Comparison of ENCODE assay signal across 15 mouse cellular contexts in the genomic region with DNA sequence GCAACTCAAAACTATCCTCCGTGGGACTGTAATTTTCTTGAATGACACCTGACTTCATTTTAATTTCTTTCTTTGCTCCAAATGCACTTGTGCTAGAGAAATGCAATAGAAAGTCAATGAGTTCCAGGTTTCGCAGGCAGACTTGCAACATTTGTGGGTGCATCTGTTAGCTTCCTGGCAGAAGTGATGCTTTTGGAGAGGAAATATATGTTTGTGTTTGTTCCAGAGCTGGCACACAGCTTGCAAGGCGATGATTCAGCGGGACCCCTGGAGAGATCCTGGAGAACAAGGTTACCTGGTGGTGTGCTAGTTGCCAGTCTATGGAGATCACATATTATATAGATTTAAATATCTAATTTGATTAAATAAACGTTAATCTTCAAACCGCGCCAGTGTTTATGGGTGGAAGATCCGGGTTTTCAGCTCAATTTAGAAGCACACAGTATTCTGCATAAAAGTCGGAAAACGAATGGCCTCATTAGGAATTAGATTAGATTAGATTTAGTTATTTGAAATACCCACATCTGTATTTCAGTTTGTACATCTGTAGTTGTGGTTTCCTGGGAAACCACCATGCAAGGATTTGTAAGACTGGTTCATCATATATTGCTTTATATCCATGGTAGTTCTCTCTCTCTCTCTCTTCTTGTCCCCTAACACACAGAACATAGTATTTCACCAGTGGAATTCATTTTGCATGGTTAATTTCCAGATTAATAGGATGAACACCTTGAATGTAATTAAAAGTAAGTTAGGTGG. TPM values are rescaled to one million over a fixed set of nuclear protein-coding genes. Genes with fewer than 3 reads are reported as not detected.
DNase-seq lines count a peak whose midpoint lies in the region; ATAC-seq and TF ChIP-seq lines count a peak whose summit lies in the region.
"Had no signal": no experiment of that assay in that cellular context is flagged by ENCODE, and none has a peak within 500 bp of the region (broad histone marks: within the 10 kb centered on the region; RNA-seq: fewer than 3 reads in every experiment).

No protein-coding gene starts in this region.

- 0 out of 2 replicates have a peak overlapping the region, but pooled peaks have one; percentile 16 for H3K4me2 ChIP-seq in hindbrain, postnatal 0 days (ENCODE audit: low read depth, low read length)
- no peak overlapping the region for H3K4me2 ChIP-seq in hindbrain, embryonic 11.5 days (replicated peaks; ENCODE audit: low read depth, low read length)
- H3K4me2 ChIP-seq: embryonic facial prominence, embryonic 13.5 days; heart, embryonic 11.5 days; liver, embryonic 13.5 days had no signal

- 56% methylated on average over 10 of the region's 10 CpGs for WGBS in hindbrain, postnatal 0 days
- 85% methylated on average over 10 of the region's 10 CpGs for WGBS in hindbrain, embryonic 11.5 days

- no peaks in the 10 kb centered on the region for H3K36me3 ChIP-seq in hindbrain, postnatal 0 days (ENCODE audit: insufficient read depth, low read length)
- no peaks in the 10 kb centered on the region for H3K36me3 ChIP-seq in hindbrain, embryonic 11.5 days (ENCODE audit: control insufficient read depth, insufficient read depth, low read length)
- H3K36me3 ChIP-seq: embryonic facial prominence, embryonic 13.5 days; liver, embryonic 13.5 days had no signal

- no peak overlapping the region for H3K9ac ChIP-seq in hindbrain, postnatal 0 days (replicated peaks; ENCODE audit: low read length)
- no peak overlapping the region for H3K9ac ChIP-seq in hindbrain, embryonic 11.5 days (ENCODE audit: low read depth, low read length)
- H3K9ac ChIP-seq: embryonic facial prominence, embryonic 13.5 days; liver, embryonic 13.5 days had no signal

- 0 out of 2 replicates have a peak, but pooled peaks cover 8% of the 10 kb centered on the region for H3K4me1 ChIP-seq in hindbrain, postnatal 0 days (ENCODE audit: insufficient read depth, low read length)
- 0 out of 2 replicates have a peak, but pooled peaks cover 3% of the 10 kb centered on the region for H3K4me1 ChIP-seq in hindbrain, embryonic 11.5 days (replicated peaks; ENCODE audit: control insufficient read depth, insufficient read depth, low read length)
- H3K4me1 ChIP-seq: liver, embryonic 13.5 days had no signal

- H3K27me3 ChIP-seq in hindbrain, postnatal 0 days (ENCODE audit: insufficient read depth, low read length) = no peaks in the 10 kb centered on the region
- H3K27me3 ChIP-seq in hindbrain, embryonic 11.5 days (ENCODE audit: control insufficient read depth, insufficient read depth, low read length) = no peaks in the 10 kb centered on the region
- H3K27me3 ChIP-seq: embryonic facial prominence, embryonic 13.5 days; liver, embryonic 13.5 days had no signal

- no peak for TF ChIP-seq CTCF in hindbrain, postnatal 0 days (IDR thresholded peaks at IDR 0.05; ENCODE audit: low read depth)

- no peak for ATAC-seq in hindbrain, postnatal 0 days
- no peak; the same call in 1 of the 2 replicates for ATAC-seq in hindbrain, embryonic 11.5 days (ENCODE audit: low FRiP score)
- peak; percentile 42 for ATAC-seq in megakaryocyte progenitor cell, adult 5-6 weeks (replicated peaks; ENCODE audit: poor library complexity)

- H3K4me3 ChIP-seq in hindbrain, postnatal 0 days (ENCODE audit: low read length) = no peak overlapping the region
- H3K4me3 ChIP-seq in hindbrain, embryonic 11.5 days (ENCODE audit: low read depth, low read length) = no peak overlapping the region
- H3K4me3 ChIP-seq: embryonic facial prominence, embryonic 13.5 days; liver, embryonic 13.5 days had no signal

- H3K9me3 ChIP-seq in hindbrain, postnatal 0 days (ENCODE audit: low read length) = no peaks in the 10 kb centered on the region
- no peaks in the 10 kb centered on the region for H3K9me3 ChIP-seq in hindbrain, embryonic 11.5 days (ENCODE audit: control insufficient read depth, low read length)
- H3K9me3 ChIP-seq: embryonic facial prominence, embryonic 13.5 days; liver, embryonic 13.5 days had no signal

- H3K27ac ChIP-seq in hindbrain, postnatal 0 days = no peak overlapping the region
- no peak overlapping the region for H3K27ac ChIP-seq in hindbrain, embryonic 11.5 days (ENCODE audit: low read depth, low read length)
- H3K27ac ChIP-seq: embryonic facial prominence, embryonic 13.5 days; liver, embryonic 13.5 days had no signal

- DNase-seq in hindbrain, postnatal 0 days (ENCODE audit: low spot score) = peak; percentile 25
- DNase-seq in hindbrain, embryonic 11.5 days (ENCODE audit: low spot score) = no peak
- peak; percentile 46 for DNase-seq in brain, embryonic 18.5 days (ENCODE audit: low read depth, low spot score)
- DNase-seq in cerebellum, postnatal 14 days = peak; percentile 27 to 57
- no peak for DNase-seq in frontal cortex, postnatal 14 days (ENCODE audit: low spot score in 2 of 2)
- DNase-seq in right cerebral cortex, postnatal 25 days = no peak
- DNase-seq in lung, adult 18-20 months = no peak
- DNase-seq: kidney, adult 9 months; liver, embryonic 13.5 days; lung, postnatal 4 days; right cerebral cortex, adult 18-20 months; thymus, postnatal 14 days had no signal

RNA-seq across cellular contexts. Expression of a gene that starts 15.8 kb away (rescaled TPM):
- 6.9 and 11.0 TPM in 2 replicates for total RNA-seq in hindbrain, postnatal 0 days (2014; rRNA removed)
- polyA plus RNA-seq in hindbrain, postnatal 0 days (2015; fragmentation: Nextera tagmentation; extraction: Ambion mirVana) = 21.4 and 27.7 TPM in 2 replicates
- polyA plus RNA-seq in hindbrain, embryonic 11.5 days (2014; fragmentation: Nextera tagmentation; extraction: Ambion mirVana) = 39.5 and 44.0 TPM in 2 replicates
- total RNA-seq in megakaryocyte progenitor cell, adult 5-6 weeks (2015) = 18.8 and 21.3 TPM in 2 replicates
- total RNA-seq in megakaryocyte progenitor cell, adult 5-6 weeks (2017) = 20.7 and 31.7 TPM in 2 replicates

Comparison
In these comparisons a context has a peak if more than half of its experiments do, and no peak if none do; other contexts are left out.
1. DNase-seq: peak in hindbrain, postnatal 0 days (single experiment), brain, embryonic 18.5 days (single experiment) and cerebellum, postnatal 14 days (2 of 2); none in hindbrain, embryonic 11.5 days (single experiment), frontal cortex, postnatal 14 days (0 of 2), right cerebral cortex, postnatal 25 days (single experiment) and lung, adult 18-20 months (0 of 2).